Mouse (Mus musculus) E14TG2a.4 (cell line): ENCODE measurements around the gene Pdxp.

ENCODE experiments used
- CTCF ChIP-seq: conservative IDR thresholded peaks from 2 replicates; pipeline ENCODE4 v1.5.1; 2014; ENCODE audit warnings: low read length
- POU5F1 ChIP-seq: IDR thresholded peaks from 2 replicates; pipeline ENCODE4 v1.6.1; 2014; ENCODE audit warnings: low read length, borderline replicate concordance

- TF ChIP-seq CTCF (no peak), POU5F1 (no peak)
These were observed 4.7 kb upstream of the Pdxp start for GRCm38 (mm10) chr15:78908982-78909381.
